Mouse (Mus musculus): ENCODE data around the gene Obscn.

- no peak for TF ChIP-seq CTCF (conservative IDR thresholded peaks at IDR 0.05; ENCODE audit: insufficient read depth, insufficient read length, low read depth, low read length)
- no peak for TF ChIP-seq POLR2A (IDR thresholded peaks at IDR 0.05; ENCODE audit: low read depth, low read length)
Observed at GRCm38 (mm10) chr11:58953351-58954169, 182.6 kb downstream of the Obscn start.
